Mouse (Mus musculus): ENCODE measurements at regions not wholly inside any gene's neighbourhood (a gene's known extent, or its start where the extent isn't known, plus 50 kb on each side); places are given as distances from the start of the nearest gene placed in this dataset.

GRCm38 (mm10) chr1:119364901-119365300 is 57.1 kb downstream of the Inhbb start:
- no peak for DNase-seq (ENCODE audit: inconsistent age in 2 of 2, low spot score in 1 of 2)

DNA sequence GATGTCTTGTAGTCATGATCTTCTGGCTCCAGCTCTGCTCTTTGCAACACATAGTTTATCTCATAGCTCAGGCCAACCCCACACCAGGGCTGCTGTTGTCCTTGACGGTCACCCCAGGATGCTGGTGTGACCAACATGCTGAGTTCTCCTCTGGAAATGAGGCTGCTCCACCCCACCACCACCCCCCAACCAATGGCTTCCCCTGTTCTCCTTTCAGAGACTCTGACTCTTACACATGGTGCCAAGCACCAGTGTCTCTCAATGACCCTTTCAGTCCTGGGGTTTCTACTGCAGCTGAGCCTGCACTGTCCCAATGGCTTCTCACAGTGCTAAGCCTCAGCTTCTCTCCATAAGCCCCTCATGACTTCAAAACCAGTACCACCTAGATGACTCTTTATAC is 64.0 kb downstream of the Inhbb start:
- no peak for DNase-seq (ENCODE audit: inconsistent age in 2 of 2, low spot score in 1 of 2)

- no peak for DNase-seq (ENCODE audit: inconsistent age in 2 of 2, low spot score in 1 of 2)
Observed at GRCm38 (mm10) chr1:119356916-119357315, 65.1 kb downstream of the Inhbb start.

GRCm38 (mm10) chr1:119355456-119355855 is 66.6 kb downstream of the Inhbb start:
- DNase-seq (ENCODE audit: inconsistent age in 2 of 2, low spot score in 1 of 2), result no peak

- DNase-seq (ENCODE audit: inconsistent age in 2 of 2, low spot score in 1 of 2), result no peak
Observed at GRCm38 (mm10) chr1:119351567-119351966, 70.5 kb downstream of the Inhbb start.

DNA sequence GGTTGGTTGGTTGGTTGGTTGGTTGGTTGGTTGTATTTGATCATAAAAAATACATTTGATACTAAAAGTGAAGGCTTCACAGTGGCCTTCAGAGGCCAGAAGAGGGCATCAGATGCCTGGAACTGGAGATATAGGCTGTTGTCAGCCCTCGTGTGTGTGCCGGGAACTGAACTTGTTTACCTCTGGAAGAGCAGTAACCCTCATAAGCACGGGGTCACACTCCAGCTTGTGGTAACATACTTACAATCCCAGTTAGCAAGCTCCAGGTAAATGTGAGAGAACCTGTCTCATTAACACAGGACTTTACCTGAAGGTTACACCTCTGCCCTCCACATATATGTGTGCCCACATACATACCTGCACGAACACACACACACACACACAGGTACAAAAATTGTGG is 71.2 kb downstream of the Inhbb start:
- DNase-seq (ENCODE audit: inconsistent age in 2 of 2, low spot score in 1 of 2), result no peak

DNA sequence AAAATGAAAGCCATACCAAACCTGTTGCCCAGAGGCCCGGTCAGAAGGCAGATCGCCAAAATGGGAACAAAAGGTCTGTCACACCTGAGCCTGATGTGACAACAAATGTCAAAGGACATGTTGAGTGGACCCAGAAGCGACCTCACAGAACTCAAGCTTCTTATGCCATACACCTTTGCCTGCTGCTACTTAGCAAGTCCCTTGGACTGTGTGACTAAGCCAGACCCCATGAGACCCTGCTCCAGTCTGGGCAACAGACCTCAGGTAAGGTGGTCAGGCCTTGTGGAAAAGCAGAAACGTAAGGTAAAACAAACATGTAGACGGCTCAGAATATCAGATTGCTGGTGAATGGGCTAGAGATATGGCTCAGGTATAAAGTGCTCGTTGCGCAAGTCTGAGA is 71.8 kb downstream of the Inhbb start:
- no peak for DNase-seq (ENCODE audit: inconsistent age in 2 of 2, low spot score in 1 of 2)

DNA sequence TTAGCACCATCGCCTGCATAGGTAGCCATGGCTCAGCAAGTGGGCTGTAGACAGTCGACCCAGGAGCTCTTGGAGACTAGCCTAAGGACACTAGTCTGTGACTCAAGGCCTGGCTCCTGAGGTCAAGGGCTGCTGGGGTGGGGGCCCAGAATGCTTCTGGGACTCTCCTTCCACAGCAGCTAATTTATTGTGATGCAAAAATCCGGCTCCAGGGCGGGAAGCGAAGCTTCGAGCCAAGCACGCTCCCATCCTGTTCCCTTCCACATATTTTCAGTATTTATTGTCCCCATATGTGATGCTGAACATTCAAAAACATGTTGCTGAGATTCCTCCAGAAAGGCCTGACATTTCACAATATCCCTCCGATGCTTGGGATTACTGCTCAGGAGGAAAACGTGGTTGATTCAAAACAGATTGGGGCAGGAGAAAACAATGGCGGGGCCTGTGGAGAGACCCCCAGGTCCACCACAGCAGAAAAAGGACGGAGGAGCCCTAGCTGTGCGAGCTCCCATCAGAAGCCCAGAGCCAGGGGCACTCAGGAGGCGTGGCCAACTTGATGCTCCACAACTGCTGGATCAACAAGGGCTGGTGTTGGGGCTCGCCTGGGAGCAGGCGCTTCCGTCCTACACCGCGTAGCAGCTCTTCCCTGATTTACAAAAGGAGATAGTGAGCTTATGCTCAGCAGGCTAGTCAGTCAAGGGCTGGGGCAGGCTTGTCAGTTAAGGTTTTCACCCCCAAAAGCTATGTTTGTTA is 73.4 kb downstream of the Inhbb start:
- DNase-seq (ENCODE audit: inconsistent age in 2 of 2, low spot score in 1 of 2), result no peak

GRCm38 (mm10) chr1:119347749-119348148 is 74.3 kb downstream of the Inhbb start:
- no peak for DNase-seq (ENCODE audit: inconsistent age in 2 of 2, low spot score in 1 of 2)

- peak in 1 of 2 experiments; percentile 50 for DNase-seq (ENCODE audit: inconsistent age in 2 of 2, low spot score in 1 of 2)
Observed at GRCm38 (mm10) chr1:119346634-119347155, 75.4 kb downstream of the Inhbb start.

GRCm38 (mm10) chr1:119345115-119345791 is 76.8 kb downstream of the Inhbb start:
- DNase-seq (ENCODE audit: inconsistent age in 2 of 2, low spot score in 1 of 2), result no peak

DNA sequence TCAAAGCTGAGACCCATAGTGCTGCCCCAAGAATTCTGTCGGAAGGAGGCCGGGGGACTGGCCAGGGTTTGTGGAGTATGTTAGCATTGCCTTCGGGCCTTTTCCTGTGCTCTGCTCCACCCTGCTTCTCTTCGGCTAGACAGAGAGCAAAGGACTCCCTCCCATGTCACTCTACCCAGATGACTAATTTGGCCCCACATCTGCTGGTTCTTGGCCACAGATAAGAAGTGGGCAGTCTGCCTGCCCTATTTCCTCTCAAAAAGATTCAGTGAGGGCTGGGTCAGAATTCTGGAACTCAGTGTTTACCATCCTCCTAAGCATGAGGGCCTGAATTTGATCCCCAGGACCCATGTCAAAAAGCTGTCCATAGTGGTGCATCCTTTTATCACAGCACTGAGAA is 78.0 kb downstream of the Inhbb start:
- DNase-seq (ENCODE audit: inconsistent age in 2 of 2, low spot score in 1 of 2), result peak; percentile 31 to 84

DNA sequence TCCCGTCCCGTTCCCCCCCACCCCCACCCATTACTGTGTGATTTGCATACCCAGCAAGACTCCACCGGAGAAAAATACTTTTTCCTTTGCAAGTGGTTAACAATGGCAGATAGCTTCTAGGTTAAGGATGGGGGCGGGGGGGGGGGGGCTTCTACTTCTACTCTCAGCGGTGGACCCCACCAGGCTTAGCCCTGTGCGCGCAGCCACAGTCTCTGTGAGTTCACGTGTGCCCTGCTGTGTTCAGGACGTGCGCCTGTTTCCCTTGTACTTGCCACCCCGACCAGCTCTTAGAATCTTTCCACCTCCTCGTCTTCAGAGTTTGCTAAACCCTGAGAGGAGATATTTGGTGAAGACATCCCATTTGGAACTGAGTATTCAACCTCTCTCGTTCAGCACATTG is 86.9 kb downstream of the Inhbb start:
- DNase-seq (ENCODE audit: inconsistent age in 2 of 2, low spot score in 1 of 2), result no peak

DNA sequence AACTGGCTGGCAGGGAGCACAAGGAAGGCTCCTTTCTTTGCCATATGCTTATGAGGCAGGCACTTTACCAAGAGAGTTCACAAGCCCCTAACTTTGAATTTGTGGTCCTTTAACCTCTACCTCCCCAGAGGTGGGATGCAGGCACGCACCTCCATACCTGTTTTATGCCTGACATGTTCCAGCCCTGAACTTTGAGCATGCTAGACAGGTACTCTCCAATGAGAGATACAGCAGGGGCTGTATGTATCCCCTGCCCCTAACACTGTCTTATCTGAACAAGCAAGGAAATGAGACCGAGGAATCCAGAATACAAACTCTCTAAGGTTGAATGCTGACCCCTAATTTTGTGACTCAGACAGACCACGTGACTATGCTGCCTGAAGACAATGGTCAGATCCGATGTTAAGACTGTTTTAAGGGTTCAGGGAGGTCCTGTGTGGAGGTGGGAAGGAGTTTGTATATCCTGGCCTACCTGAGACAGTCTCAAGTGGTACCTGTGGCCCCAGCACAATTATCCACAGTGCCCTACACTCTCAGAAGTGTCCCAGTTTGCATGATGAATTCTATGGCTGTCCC is 91.2 kb downstream of the Inhbb start:
- no peak for DNase-seq (ENCODE audit: inconsistent age in 2 of 2, low spot score in 1 of 2)

GRCm38 (mm10) chr1:119329693-119330434 is 92.2 kb downstream of the Inhbb start:
- no peak for DNase-seq (ENCODE audit: inconsistent age in 2 of 2, low spot score in 1 of 2)

GRCm38 (mm10) chr1:119328921-119329692 is 92.9 kb downstream of the Inhbb start:
- peak in 1 of 2 experiments; percentile 42 for DNase-seq (ENCODE audit: inconsistent age in 2 of 2, low spot score in 1 of 2)

- no peak for DNase-seq (ENCODE audit: inconsistent age in 2 of 2, low spot score in 1 of 2)
Observed at GRCm38 (mm10) chr1:119324551-119324950, 97.5 kb downstream of the Inhbb start.

- no peak for DNase-seq (ENCODE audit: inconsistent age in 2 of 2, low spot score in 1 of 2)
Observed at GRCm38 (mm10) chr1:119322279-119322995, 99.6 kb downstream of the Inhbb start.

DNA sequence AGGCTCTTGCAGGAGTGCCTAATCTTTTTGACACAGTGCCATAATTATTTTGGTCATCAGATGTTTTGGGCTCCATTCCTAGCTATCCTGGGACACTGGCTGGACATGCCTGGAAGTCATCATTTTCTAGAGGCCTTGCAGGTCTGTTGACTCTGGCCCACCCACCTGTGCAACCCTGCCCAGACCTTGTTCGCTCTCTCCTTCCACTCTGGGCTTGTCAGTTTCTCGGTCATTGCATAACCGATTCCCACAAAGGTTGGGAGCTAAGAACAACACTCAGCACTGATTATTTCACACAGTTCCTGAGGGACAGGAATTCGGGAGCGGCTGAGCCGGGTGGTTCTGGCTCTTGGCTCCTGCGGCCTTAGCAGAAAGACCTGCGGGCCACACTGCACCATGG is 100.2 kb downstream of the Inhbb start:
- no peak for DNase-seq (ENCODE audit: inconsistent age in 2 of 2, low spot score in 1 of 2)

- no peak for DNase-seq (ENCODE audit: inconsistent age in 2 of 2, low spot score in 1 of 2)
Observed at GRCm38 (mm10) chr1:119317006-119317405, 105.0 kb downstream of the Inhbb start.

All from adrenal gland, adult (tissue).